Mouse (Mus musculus) MEL (cell line): ENCODE data around the gene Kcnab1.

Source experiments
- CHD2 ChIP-seq: IDR thresholded peaks from 2 replicates; pipeline ENCODE4 v1.6.1; 2011; ENCODE audit warnings: low read length, improper control_type of control experiment
- CTCF ChIP-seq, 3 experiments: IDR thresholded peaks in 2 of 3; conservative IDR thresholded peaks in 1 of 3; 2 replicates each; pipeline ENCODE4 v1.5.1; 2011 to 2012; ENCODE audit warnings: low read length in 3 of 3, low read depth in 2 of 3, mild to moderate bottlenecking in 2 of 3, improper control_type of control experiment in 1 of 3, inconsistent platforms in 1 of 3, mixed read lengths in 1 of 3, moderate library complexity in 1 of 3; ENCODE audit not compliant: control insufficient read depth in 1 of 3, insufficient read depth in 1 of 3, poor library complexity in 1 of 3, severe bottlenecking in 1 of 3
- KAT2A ChIP-seq: conservative IDR thresholded peaks from 2 replicates; pipeline ENCODE4 v1.6.1; 2012; ENCODE audit warnings: low read depth, low read length, improper control_type of control experiment, inconsistent platforms
- MAFK ChIP-seq: IDR thresholded peaks from 2 replicates; pipeline ENCODE4 v1.6.1; 2011; ENCODE audit warnings: low read depth, mild to moderate bottlenecking, low read length, improper control_type of control experiment, borderline replicate concordance
- MAX ChIP-seq: IDR thresholded peaks from 2 replicates; pipeline ENCODE4 v1.6.1; 2011; ENCODE audit warnings: low read length, improper control_type of control experiment
- MAZ ChIP-seq: IDR thresholded peaks from 2 replicates; pipeline ENCODE4 v1.6.1; 2012; ENCODE audit warnings: low read depth, mild to moderate bottlenecking, inconsistent platforms, low read length, improper control_type of control experiment
- RAD21 ChIP-seq: IDR thresholded peaks from 2 replicates; pipeline ENCODE4 v1.6.1; 2011; ENCODE audit warnings: mild to moderate bottlenecking, low read depth, low read length, improper control_type of control experiment
- ZC3H11A ChIP-seq: IDR thresholded peaks from 2 replicates; pipeline ENCODE4 v1.6.1; 2012; ENCODE audit warnings: low read depth, mild to moderate bottlenecking, inconsistent platforms, low read length, improper control_type of control experiment
- ZNF384 ChIP-seq: IDR thresholded peaks from 2 replicates; pipeline ENCODE4 v1.6.1; 2012; ENCODE audit warnings: low read depth, mild to moderate bottlenecking, inconsistent platforms, low read length, improper control_type of control experiment

DNA sequence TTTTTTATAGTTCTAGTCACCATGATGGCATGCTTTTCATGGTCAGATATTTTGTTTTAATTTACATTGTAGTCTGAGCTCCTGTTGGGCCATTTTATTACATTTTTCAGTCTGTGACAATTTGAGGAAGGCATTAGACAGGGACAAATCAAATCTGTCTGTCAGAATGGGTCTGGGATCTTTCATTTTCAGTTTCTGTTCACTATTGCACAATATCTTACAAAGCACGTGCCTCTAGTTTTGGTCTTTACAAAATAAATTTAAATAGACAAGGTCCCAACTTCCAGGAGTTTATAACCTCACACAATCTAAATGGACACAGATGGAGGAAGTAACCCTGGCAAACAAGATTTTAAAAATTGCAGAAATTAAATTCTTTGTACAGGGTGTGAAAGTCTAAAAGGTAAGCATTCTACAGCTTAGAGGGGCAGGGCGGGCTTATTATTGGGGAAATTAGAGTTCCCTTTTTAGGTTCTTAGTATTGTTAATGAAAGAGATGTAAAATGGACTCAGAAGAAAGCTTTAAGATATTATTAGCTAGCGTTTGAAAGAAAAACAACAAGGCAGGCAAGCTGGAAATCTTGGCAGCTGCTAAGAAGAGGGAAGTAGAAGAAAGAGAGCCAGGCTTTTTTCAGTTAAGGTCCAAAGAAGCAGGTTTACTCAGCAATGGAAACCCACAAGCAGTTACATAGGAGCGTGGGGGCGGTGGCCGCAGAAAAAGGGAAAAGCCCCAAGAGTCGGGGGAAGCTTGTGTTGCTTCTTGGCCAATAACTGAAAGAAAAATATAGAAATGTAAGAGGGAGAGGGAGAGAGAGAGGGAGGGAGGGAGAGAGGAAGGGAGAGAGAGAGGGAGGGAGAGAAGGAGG, 78.9 kb downstream of the Kcnab1 start:
- no peak for TF ChIP-seq CTCF (IDR thresholded peaks at IDR 0.05 in 2 of 3, conservative IDR thresholded peaks at IDR 0.05 in 1 of 3; ENCODE audit: control insufficient read depth in 1 of 3, insufficient read depth in 1 of 3, low read depth in 2 of 3, low read length in 3 of 3, poor library complexity in 1 of 3, severe bottlenecking in 1 of 3)
- TF ChIP-seq ZC3H11A: no peak
- no peak for TF ChIP-seq CHD2
- no peak for TF ChIP-seq MAFK
- TF ChIP-seq ZNF384: no peak
- TF ChIP-seq KAT2A: no peak
- no peak for TF ChIP-seq MAZ
- no peak for TF ChIP-seq RAD21
- no peak for TF ChIP-seq MAX
